Mouse (Mus musculus) heart, embryonic 10.5 days (tissue): ENCODE measurements around the gene Vps53. TPM values are rescaled to one million over a fixed set of nuclear protein-coding genes. Genes with fewer than 3 reads are reported as not detected.

Experiments
- DNase-seq: peaks from one replicate; pipeline ENCODE4 v3.0.0-alpha.2; 2017; ENCODE audit warnings: low spot score
- H3K27ac ChIP-seq: fragments of 300-500 bp; sonication (generic); 2 replicates; pipeline ENCODE4 v1.5.1; 2016; ENCODE audit warnings: mild to moderate bottlenecking
- H3K27me3 ChIP-seq: fragments of 300-500 bp; sonication (generic); 2 replicates; pipeline ENCODE4 v1.6.1; 2016; ENCODE audit warnings: mild to moderate bottlenecking; ENCODE audit not compliant: poor library complexity, insufficient read depth, severe bottlenecking
- H3K36me3 ChIP-seq: fragments of 300-500 bp; sonication (generic); 2 replicates; pipeline ENCODE4 v1.6.1; 2016; ENCODE audit warnings: mild to moderate bottlenecking, moderate library complexity
- H3K4me1 ChIP-seq: fragments of 300-500 bp; sonication (generic); 2 replicates; pipeline ENCODE4 v1.6.1; 2016; ENCODE audit warnings: mild to moderate bottlenecking
- H3K4me3 ChIP-seq: fragments of 300-500 bp; sonication (generic); 2 replicates; pipeline ENCODE4 v1.5.1; 2016; ENCODE audit warnings: mild to moderate bottlenecking, moderate library complexity
- H3K9me3 ChIP-seq: fragments of 300-500 bp; sonication (generic); 2 replicates; pipeline ENCODE4 v1.6.1; 2016; ENCODE audit warnings: mild to moderate bottlenecking, moderate library complexity
- WGBS: fragments of 180-500 bp; shearing (Covaris S2); methylation state at CpG from one replicate; pipeline ENCODE4 v1.1.7; 2016; 5-methylcytosine and 5-hydroxymethylcytosine counted together
- polyA plus RNA-seq: library from polyadenylated mRNA; unstranded; fragments of >200 nt; fragmentation: Nextera tagmentation; extraction: Ambion mirVana; gene quantifications from 2 replicates; pipeline ENCODE4 v1.2.1, GENCODE M21; 2016

Vps53 gene
- polyA plus RNA-seq, 1 experiment from 2014 or later: 35.1 TPM

DNA sequence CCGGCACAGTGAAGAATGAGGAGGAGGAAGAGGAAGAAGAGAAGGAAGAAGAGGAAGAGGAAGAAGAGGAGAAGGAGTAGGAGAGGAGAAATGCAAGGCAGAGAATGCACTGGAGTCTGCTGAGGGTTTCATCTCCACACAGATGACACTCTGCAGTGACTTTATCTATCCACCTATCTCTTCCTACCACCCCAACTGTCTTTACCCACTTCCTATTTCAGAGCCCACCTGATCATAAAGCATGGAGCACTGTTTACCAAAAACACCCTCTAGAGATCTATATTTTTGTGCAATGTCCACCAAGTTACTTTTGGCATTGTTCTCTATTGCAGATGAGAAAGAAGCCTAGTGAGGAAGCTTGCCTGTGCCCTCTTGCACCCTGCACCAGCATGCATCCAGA, 94.5 kb downstream of the Vps53 start:
- no peak for DNase-seq
- H3K9me3 ChIP-seq: no peaks in the 10 kb centered on the region
- 90% methylated on average over 1 of the region's 1 CpGs for WGBS
- H3K27ac ChIP-seq: no peak overlapping the region
- peaks cover 46% of the 10 kb centered on the region for H3K36me3 ChIP-seq
- peaks cover 8% of the 10 kb centered on the region; the same call in 1 of the 2 replicates for H3K4me1 ChIP-seq
- H3K4me3 ChIP-seq: no peak overlapping the region
- H3K27me3 ChIP-seq: no peaks in the 10 kb centered on the region

- Histone ChIP-seq H3K27ac (no peak overlapping the region), H3K27me3 (no peaks in the 10 kb centered on the region), H3K4me1 (peaks cover 8% of the 10 kb centered on the region; the same call in 1 of the 2 replicates), H3K36me3 (peaks cover 46% of the 10 kb centered on the region), H3K4me3 (no peak overlapping the region), H3K9me3 (no peaks in the 10 kb centered on the region)
- WGBS: 81% methylated on average over 3 of the region's 3 CpGs
- DNase-seq: no peak
Observed at GRCm38 (mm10) chr11:76083941-76084367, 95.5 kb downstream of the Vps53 start.

GRCm38 (mm10) chr11:76081048-76081640, 98.3 kb downstream of the Vps53 start:
- no peaks in the 10 kb centered on the region for H3K27me3 ChIP-seq
- H3K4me3 ChIP-seq: no peak overlapping the region
- 82% methylated on average over 6 of the region's 6 CpGs for WGBS
- no peak for DNase-seq
- H3K36me3 ChIP-seq: peaks cover 40% of the 10 kb centered on the region
- 0 out of 2 replicates have a peak, but pooled peaks cover 3% of the 10 kb centered on the region for H3K4me1 ChIP-seq
- H3K27ac ChIP-seq: no peak overlapping the region
- H3K9me3 ChIP-seq: no peaks in the 10 kb centered on the region

- 68% methylated on average over 2 of the region's 2 CpGs for WGBS
- no peak overlapping the region; the same call in 1 of the 2 replicates for H3K27ac ChIP-seq
Observed at GRCm38 (mm10) chr11:76080293-76080692, 99.2 kb downstream of the Vps53 start.

DNA sequence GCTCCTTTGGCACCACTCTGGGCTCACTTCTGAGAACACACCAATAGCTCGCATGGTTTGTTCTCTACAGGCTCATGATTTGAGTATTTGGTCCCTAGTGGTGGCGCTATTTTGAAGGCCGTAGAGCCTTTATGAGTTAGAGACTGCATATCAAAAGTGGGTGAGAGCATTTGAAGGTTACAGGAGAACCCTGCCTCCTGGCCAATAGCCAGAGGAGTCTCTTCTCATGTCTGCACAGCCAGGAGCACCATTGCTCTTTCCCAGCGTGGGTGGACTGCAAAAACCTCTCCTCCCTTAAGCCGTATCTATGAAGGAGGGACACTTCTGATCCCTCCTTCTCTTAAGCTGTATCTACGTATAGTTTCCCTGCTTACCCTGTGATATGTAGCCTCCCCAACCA, 102.1 kb downstream of the Vps53 start:
- peaks cover 10% of the 10 kb centered on the region; the same call in 1 of the 2 replicates for H3K4me1 ChIP-seq
- H3K36me3 ChIP-seq: peaks cover 42% of the 10 kb centered on the region
- H3K4me3 ChIP-seq: no peak overlapping the region
- no peaks in the 10 kb centered on the region for H3K9me3 ChIP-seq
- no peaks in the 10 kb centered on the region for H3K27me3 ChIP-seq
- no peak for DNase-seq
- H3K27ac ChIP-seq: no peak overlapping the region
- 82% methylated on average over 6 of the region's 6 CpGs for WGBS

More at GRCm38 (mm10) chr11:76080293-76080692, 99.2 kb downstream of the Vps53 start:
- Histone ChIP-seq H3K4me3 (no peak overlapping the region), H3K9me3 (no peaks in the 10 kb centered on the region), H3K27me3 (no peaks in the 10 kb centered on the region), H3K36me3 (peaks cover 40% of the 10 kb centered on the region), H3K4me1 (0 out of 2 replicates have a peak, but pooled peaks cover 5% of the 10 kb centered on the region)
- DNase-seq: no peak

DNA sequence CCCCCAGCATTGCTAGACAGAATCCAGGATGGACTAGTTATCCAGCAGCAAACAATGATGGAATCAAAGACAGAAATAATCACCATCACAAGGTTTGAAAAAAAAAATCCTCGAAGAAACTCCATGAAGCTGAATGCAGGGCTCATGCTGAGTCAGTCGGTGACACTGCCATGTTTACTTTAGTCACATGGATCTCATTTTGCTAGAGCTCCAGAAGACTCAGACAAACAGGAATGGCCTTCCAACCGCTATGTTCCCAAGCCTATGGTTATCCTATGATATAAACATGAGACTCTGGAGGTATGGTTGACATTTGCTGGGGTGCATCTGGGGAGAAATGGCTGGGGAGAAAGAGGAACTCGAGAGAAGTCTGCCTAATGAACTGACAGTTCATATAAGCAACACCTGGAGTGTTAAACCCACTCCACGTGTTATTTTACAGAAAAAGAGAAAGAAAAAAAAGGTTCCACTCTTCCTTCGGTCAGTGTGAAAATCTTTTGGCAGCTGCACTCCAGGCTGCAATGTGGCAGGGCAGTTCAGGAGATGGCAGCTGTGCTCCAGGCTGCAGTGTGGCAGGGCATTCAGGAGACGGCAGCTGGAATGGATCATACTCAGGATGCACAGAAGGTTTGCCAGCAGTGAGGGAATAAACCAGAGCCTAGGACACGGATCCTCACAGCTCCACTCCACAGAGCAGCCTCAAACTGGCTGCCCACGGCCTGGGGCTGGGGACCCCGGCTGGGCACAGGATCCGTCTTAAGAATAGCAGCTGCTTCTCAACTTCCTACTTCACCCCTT, 105.0 kb downstream of the Vps53 start:
- no peak for DNase-seq
- H3K27me3 ChIP-seq: no peaks in the 10 kb centered on the region
- H3K4me3 ChIP-seq: no peak overlapping the region
- no peak overlapping the region for H3K27ac ChIP-seq
- H3K9me3 ChIP-seq: no peaks in the 10 kb centered on the region
- peaks cover 10% of the 10 kb centered on the region; the same call in 1 of the 2 replicates for H3K4me1 ChIP-seq
- WGBS: 76% methylated on average over 11 of the region's 11 CpGs
- H3K36me3 ChIP-seq: peaks cover 22% of the 10 kb centered on the region

DNA sequence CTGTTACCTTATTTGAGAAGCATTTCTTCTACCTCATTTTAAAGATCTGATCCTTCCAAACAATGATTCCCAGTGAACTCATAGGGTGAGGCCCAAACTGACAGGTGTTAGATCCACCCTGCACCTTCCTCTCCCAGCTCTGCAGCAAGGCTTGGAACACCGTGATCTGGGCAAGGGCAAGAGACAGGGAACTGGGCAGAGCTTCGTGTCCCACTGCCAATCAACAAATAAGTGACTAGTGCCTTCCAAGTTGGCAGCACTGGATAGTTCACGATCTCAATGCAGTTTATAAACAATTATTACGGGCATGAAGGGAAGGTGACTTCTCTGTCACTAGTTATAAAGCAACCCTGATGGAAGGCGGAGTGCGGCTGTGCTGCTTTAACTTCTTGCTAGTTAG, 109.6 kb downstream of the Vps53 start:
- H3K4me3 ChIP-seq: no peak overlapping the region
- peaks cover 9% of the 10 kb centered on the region; the same call in 1 of the 2 replicates for H3K4me1 ChIP-seq
- no peaks in the 10 kb centered on the region for H3K9me3 ChIP-seq
- WGBS: 87% methylated on average over 6 of the region's 6 CpGs
- H3K27ac ChIP-seq: no peak overlapping the region
- no peak for DNase-seq
- peaks cover 7% of the 10 kb centered on the region; the same call in 1 of the 2 replicates for H3K36me3 ChIP-seq
- no peaks in the 10 kb centered on the region for H3K27me3 ChIP-seq

- H3K36me3 ChIP-seq: peaks cover 16% of the 10 kb centered on the region
- H3K27me3 ChIP-seq: no peaks in the 10 kb centered on the region
- H3K27ac ChIP-seq: no peak overlapping the region
- no peak overlapping the region for H3K4me3 ChIP-seq
- WGBS: 82% methylated on average over 15 of the region's 15 CpGs
- 0 out of 2 replicates have a peak, but pooled peaks cover 8% of the 10 kb centered on the region for H3K4me1 ChIP-seq
- no peak for DNase-seq
- H3K9me3 ChIP-seq: no peaks in the 10 kb centered on the region
Observed at GRCm38 (mm10) chr11:76066563-76067156, 112.8 kb downstream of the Vps53 start.

DNA sequence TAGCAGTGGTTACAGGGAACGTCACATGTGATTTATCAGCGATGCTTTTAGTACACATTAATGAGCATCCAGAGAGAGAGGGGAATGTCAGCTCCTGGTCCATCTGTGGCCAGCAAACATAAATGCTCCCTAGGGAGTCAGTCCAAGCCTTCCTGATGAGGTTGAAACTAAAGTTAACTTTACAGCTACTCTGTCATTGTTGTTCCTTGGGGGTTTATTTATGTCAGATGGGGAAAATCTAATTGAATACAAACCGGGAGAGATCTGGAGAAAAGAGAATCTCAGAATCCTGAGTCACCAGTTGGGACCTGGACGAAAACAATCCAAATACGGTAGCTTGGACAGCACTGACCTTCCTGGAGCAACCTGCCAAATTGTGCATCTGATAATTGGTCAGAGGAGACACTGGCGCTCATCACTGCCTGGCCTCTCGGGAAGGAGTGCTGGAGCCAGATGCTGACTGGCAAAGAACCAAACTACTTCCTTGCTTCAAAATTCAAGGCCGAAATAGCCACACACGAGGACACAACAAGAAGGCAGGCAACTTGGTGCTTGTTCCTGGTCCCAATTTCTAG, 113.8 kb downstream of the Vps53 start:
- H3K36me3 ChIP-seq: peaks cover 16% of the 10 kb centered on the region
- H3K9me3 ChIP-seq: no peaks in the 10 kb centered on the region
- no peak for DNase-seq
- H3K4me1 ChIP-seq: 0 out of 2 replicates have a peak, but pooled peaks cover 8% of the 10 kb centered on the region
- no peak overlapping the region for H3K27ac ChIP-seq
- no peaks in the 10 kb centered on the region for H3K27me3 ChIP-seq
- no peak overlapping the region for H3K4me3 ChIP-seq
- 80% methylated on average over 9 of the region's 9 CpGs for WGBS

DNA sequence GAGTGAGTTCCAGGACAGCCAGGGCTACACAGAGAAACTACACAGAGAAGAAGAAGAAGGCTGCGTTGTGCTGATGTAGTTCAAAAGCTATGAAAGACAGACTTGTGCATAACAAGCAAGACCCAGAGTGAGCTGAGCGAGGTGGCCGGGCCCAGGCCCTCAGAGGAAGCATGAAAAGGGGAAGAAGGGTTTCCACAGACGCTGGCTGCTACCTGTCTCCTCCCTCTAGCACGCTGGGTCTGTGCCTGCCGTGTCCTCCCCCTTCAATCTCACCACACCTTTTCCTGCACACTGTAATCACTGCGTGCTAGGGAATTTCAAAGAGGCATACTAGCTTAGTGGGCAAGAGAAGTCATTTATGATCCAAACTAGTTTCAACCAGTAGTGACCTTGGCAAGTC, 115.0 kb downstream of the Vps53 start:
- Histone ChIP-seq H3K9me3 (no peaks in the 10 kb centered on the region), H3K36me3 (peaks cover 16% of the 10 kb centered on the region), H3K27ac (no peak overlapping the region), H3K27me3 (no peaks in the 10 kb centered on the region), H3K4me3 (no peak overlapping the region), H3K4me1 (0 out of 2 replicates have a peak, but pooled peaks cover 17% of the 10 kb centered on the region)
- 92% methylated on average over 7 of the region's 7 CpGs for WGBS
- DNase-seq: no peak

DNA sequence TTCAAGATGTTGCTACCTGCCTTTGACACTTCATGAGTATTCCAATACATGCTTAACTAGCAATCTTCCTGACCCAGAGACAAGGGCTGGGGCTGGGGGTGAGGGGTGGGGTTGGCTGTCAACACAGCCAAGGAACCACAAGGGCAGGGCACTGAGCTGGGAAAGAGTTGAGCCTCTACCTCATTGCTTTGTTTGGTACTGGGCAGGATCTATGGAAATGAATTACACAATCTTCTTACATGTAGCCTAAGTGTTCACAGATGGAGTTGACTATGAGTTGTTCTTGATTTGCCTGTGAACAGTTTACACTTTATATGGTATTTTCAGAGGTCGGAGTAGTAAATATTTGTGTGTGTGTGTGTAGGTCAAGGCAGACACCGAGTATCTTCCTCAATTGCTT, 118.5 kb downstream of the Vps53 start:
- WGBS: 91% methylated on average over 2 of the region's 2 CpGs
- no peaks in the 10 kb centered on the region for H3K27me3 ChIP-seq
- H3K27ac ChIP-seq: 0 out of 2 replicates have a peak overlapping the region, but pooled peaks have one; percentile 14

DNA sequence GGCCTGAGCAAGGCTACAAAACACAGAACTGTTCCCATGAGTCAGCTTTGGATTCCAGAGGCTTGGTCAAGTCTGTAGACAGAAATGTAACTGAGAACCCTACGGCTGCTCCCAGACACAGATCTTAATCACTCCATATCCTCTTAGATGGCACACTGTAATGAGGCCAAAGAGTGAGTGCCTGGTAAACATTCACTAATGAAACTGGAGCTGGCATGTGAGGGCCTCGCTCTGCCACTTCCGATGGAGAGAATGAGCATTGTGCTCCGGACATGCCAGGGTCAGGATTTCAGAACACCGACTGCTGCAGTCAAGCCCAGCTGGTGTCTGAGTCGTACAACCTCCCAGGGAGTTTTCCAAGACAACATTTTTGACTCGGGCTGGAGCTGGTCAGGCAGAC, 119.5 kb downstream of the Vps53 start:
- WGBS: 72% methylated on average over 7 of the region's 7 CpGs
- no peaks in the 10 kb centered on the region for H3K9me3 ChIP-seq
- H3K27ac ChIP-seq: peak overlapping the region; percentile 59
- 0 out of 2 replicates have a peak, but pooled peaks cover 17% of the 10 kb centered on the region for H3K4me1 ChIP-seq
- H3K4me3 ChIP-seq: no peak overlapping the region
- DNase-seq: no peak
- H3K27me3 ChIP-seq: no peaks in the 10 kb centered on the region
- peaks cover 25% of the 10 kb centered on the region for H3K36me3 ChIP-seq

More for the DNA sequence above, 118.5 kb downstream of the Vps53 start:
- H3K4me1 ChIP-seq: 0 out of 2 replicates have a peak, but pooled peaks cover 19% of the 10 kb centered on the region
- peaks cover 20% of the 10 kb centered on the region for H3K36me3 ChIP-seq
- no peaks in the 10 kb centered on the region for H3K9me3 ChIP-seq
- DNase-seq: no peak
- H3K4me3 ChIP-seq: no peak overlapping the region
